Mouse (Mus musculus) lung, adult 2 months (tissue): ENCODE data around the gene Borcs5. TPM values are rescaled to one million over a fixed set of nuclear protein-coding genes. Genes with fewer than 3 reads are reported as not detected.

Experiments
- DNase-seq: peaks from one replicate; pipeline ENCODE4 v3.0.0; 2022
- H3K4me1 ChIP-seq: fragments of 200-500 bp; 2 replicates; pipeline ENCODE4 v1.6.1; 2011; ENCODE audit warnings: low read length; ENCODE audit not compliant: control insufficient read depth, insufficient read depth
- H3K4me3 ChIP-seq: fragments of 200-500 bp; replicated peaks from 2 replicates; pipeline ENCODE3; 2011; ENCODE audit warnings: low read depth, mild to moderate bottlenecking, control low read depth, low read length; ENCODE audit errors: extremely low read depth
- CTCF ChIP-seq: fragments of 200-500 bp; IDR thresholded peaks from 2 replicates; pipeline ENCODE4 v1.5.1; 2011; ENCODE audit warnings: mild to moderate bottlenecking, low read length, control low read depth; ENCODE audit not compliant: insufficient read depth
- POLR2A ChIP-seq: fragments of 200-500 bp; IDR thresholded peaks from 2 replicates; pipeline ENCODE4 v1.6.1; 2011; ENCODE audit warnings: low read depth, mild to moderate bottlenecking, control low read depth, low read length, borderline replicate concordance; ENCODE audit errors: extremely low read depth
- WGBS: fragments of 180-500 bp; shearing (Covaris S2); methylation state at CpG from one replicate; pipeline ENCODE4 v1.1.7; 2018; 5-methylcytosine and 5-hydroxymethylcytosine counted together
- polyA plus RNA-seq: library from polyadenylated mRNA; depleted of rRNA; stranded (reverse); fragments of >200 nt; gene quantifications from 2 replicates; pipeline ENCODE4 v1.2.3, GENCODE M21; 2012

The Borcs5 gene
- polyA plus RNA-seq, 1 experiment: 11.5 TPM

- Histone ChIP-seq H3K4me3 (no peak overlapping the region), H3K4me1 (peaks cover 5% of the 10 kb centered on the region)
- WGBS: 31% methylated on average over 6 of the region's 6 CpGs
- TF ChIP-seq CTCF: no peak
- no peak for TF ChIP-seq POLR2A
- DNase-seq: peak; percentile 33
These were observed 32.8 kb upstream of the Borcs5 start for GRCm38 (mm10) chr6:134606540-134606939.

- Histone ChIP-seq H3K4me1 (peaks cover 5% of the 10 kb centered on the region), H3K4me3 (no peak overlapping the region)
- WGBS: 49% methylated on average over 9 of the region's 9 CpGs
- DNase-seq: peak; percentile 31
- TF ChIP-seq POLR2A (no peak), CTCF (peak; percentile 34)
These were observed 32.2 kb upstream of the Borcs5 start for GRCm38 (mm10) chr6:134606949-134607746.

GRCm38 (mm10) chr6:134610380-134610779 is 28.9 kb upstream of the Borcs5 start:
- 89% methylated on average over 9 of the region's 9 CpGs for WGBS
- TF ChIP-seq POLR2A (no peak), CTCF (no peak)
- DNase-seq: no peak
- H3K4me1 ChIP-seq: peaks cover 7% of the 10 kb centered on the region
- no peak overlapping the region for H3K4me3 ChIP-seq

GRCm38 (mm10) chr6:134611896-134612295 is 27.4 kb upstream of the Borcs5 start:
- TF ChIP-seq POLR2A (no peak), CTCF (no peak)
- 64% methylated on average over 13 of the region's 13 CpGs for WGBS
- Histone ChIP-seq H3K4me1 (peaks cover 2% of the 10 kb centered on the region; the same call in 1 of the 2 replicates), H3K4me3 (no peak overlapping the region)
- no peak for DNase-seq

GRCm38 (mm10) chr6:134614322-134614721 is 25.0 kb upstream of the Borcs5 start:
- Histone ChIP-seq H3K4me1 (peaks cover 2% of the 10 kb centered on the region; the same call in 1 of the 2 replicates), H3K4me3 (no peak overlapping the region)
- no peak for DNase-seq
- 41% methylated on average over 4 of the region's 4 CpGs for WGBS
- TF ChIP-seq CTCF (no peak), POLR2A (no peak)

GRCm38 (mm10) chr6:134614723-134615648 is 24.3 kb upstream of the Borcs5 start:
- DNase-seq: peak; percentile 88
- TF ChIP-seq POLR2A: no peak
- peak; percentile 99 for TF ChIP-seq CTCF
- WGBS: 5% methylated on average over 16 of the region's 16 CpGs
- peak overlapping the region; percentile 4 for H3K4me3 ChIP-seq
- peaks cover 2% of the 10 kb centered on the region; the same call in 1 of the 2 replicates for H3K4me1 ChIP-seq

GRCm38 (mm10) chr6:134617589-134617988 is 21.7 kb upstream of the Borcs5 start:
- peaks cover 6% of the 10 kb centered on the region for H3K4me1 ChIP-seq
- no peak overlapping the region for H3K4me3 ChIP-seq
- no peak for DNase-seq
- WGBS: 60% methylated on average over 3 of the region's 3 CpGs
- TF ChIP-seq CTCF: no peak
- no peak for TF ChIP-seq POLR2A

GRCm38 (mm10) chr6:134620129-134620528 is 19.2 kb upstream of the Borcs5 start:
- H3K4me1 ChIP-seq: peaks cover 4% of the 10 kb centered on the region
- WGBS: 52% methylated on average over 3 of the region's 3 CpGs
- TF ChIP-seq POLR2A (no peak), CTCF (no peak)
- no peak overlapping the region for H3K4me3 ChIP-seq
- no peak for DNase-seq

GRCm38 (mm10) chr6:134620846-134621551 is 18.3 kb upstream of the Borcs5 start:
- 65% methylated on average over 6 of the region's 6 CpGs for WGBS
- DNase-seq: no peak
- Histone ChIP-seq H3K4me3 (no peak overlapping the region), H3K4me1 (peaks cover 4% of the 10 kb centered on the region)
- TF ChIP-seq CTCF (peak; percentile 41), POLR2A (no peak)

GRCm38 (mm10) chr6:134621552-134621949 is 17.8 kb upstream of the Borcs5 start:
- no peak for TF ChIP-seq POLR2A
- WGBS: 55% methylated on average over 14 of the region's 14 CpGs
- H3K4me3 ChIP-seq: no peak overlapping the region
- no peak for DNase-seq
- peaks cover 4% of the 10 kb centered on the region for H3K4me1 ChIP-seq
